Mouse (Mus musculus) gastrocnemius, adult 8-10 months (tissue): ENCODE data around the gene Tex14. TPM values are rescaled to one million over a fixed set of nuclear protein-coding genes. Genes with fewer than 3 reads are reported as not detected.
"Not testable (repeated sequence)": the region's sequence is repeated elsewhere in the genome, so short reads cannot be mapped to it uniquely, and the experiment has no call there.

Experiments
- DNase-seq, 2 experiments: peaks; one replicate each; pipeline ENCODE4 v3.0.0; 2022; ENCODE audit warnings: low spot score in 2 of 2
- total RNA-seq, 4 experiments: library from RNA; stranded (reverse); gene quantifications; 2 replicates each; pipeline ENCODE4 v1.2.4; 2022

Tex14 gene
- total RNA-seq, result not detected

DNA sequence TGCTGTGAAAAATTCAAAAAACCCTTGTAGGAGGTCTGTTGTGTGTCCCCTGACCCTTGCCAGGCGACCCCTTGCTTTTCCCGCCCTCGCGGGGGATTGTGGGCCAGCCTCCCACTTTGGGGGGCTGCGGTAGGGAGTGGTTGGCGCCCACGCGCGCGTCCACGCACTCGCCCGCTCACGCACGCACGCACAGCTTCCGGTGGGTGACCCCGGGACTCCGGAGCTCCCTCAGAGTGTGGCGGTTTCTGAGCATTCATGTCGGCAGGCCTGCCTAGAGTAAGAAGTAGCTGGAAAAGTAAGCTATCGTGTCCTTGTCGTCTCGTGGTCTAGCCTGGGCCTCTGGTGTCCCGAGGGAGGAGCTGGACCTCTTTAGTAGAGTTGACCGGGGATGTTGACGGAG, at the start of gene Tex14, which contains the start of gene Rad51c:
Tex14 (plus strand) TSS at position 190 of the 400 bp plus-strand sequence.
Rad51c (minus strand) TSS at position 79 of the 400 bp plus-strand sequence.
- DNase-seq, result peak; percentile 14 to 16

DNA sequence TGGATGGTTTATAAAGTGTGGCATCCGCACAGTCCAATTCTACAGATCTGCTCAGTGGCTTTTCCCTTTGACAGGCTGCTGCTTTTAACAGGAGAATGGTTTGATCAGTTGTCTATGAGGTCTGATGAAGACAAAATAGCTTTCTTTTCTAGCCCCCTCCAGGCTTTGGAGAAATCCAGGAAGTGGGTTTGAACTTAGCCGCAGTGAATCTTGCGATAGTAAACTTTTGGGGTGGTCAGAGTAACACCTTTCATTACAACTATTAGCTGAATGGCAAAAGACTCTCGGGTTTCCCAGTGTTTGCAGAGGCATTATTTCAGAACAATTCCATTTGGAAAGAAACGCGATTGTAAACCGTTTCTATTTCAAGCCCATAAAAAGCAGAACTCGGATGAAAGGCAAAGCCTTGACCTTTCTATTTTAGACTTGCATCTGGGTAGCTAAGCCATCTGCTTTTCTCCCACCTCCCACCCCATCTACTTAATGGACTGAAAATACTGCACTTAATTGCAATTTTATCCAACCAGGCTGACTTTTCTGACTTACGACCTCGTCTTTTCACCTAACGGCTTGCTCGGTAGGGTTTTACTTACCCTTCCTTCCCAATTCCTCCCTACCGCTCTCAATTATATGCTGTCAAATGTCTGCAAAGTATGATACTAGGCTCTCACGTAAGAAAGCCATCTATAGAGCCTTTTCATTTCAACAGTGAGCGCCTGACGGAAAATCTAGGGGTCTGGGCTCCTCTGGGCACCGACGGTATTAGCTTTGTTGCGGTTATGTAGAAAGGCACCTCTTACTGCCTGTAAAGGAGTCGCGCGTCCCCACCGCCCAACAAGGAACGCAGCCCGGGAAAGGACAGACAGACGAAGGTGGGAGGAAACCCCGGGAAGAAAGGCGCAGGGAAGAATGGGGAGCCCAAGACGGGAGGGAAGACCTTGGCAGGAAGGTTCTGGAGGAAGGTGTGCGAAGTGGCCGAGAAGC, 47.3 kb upstream of the Tex14 start:
- no peak for DNase-seq

DNA sequence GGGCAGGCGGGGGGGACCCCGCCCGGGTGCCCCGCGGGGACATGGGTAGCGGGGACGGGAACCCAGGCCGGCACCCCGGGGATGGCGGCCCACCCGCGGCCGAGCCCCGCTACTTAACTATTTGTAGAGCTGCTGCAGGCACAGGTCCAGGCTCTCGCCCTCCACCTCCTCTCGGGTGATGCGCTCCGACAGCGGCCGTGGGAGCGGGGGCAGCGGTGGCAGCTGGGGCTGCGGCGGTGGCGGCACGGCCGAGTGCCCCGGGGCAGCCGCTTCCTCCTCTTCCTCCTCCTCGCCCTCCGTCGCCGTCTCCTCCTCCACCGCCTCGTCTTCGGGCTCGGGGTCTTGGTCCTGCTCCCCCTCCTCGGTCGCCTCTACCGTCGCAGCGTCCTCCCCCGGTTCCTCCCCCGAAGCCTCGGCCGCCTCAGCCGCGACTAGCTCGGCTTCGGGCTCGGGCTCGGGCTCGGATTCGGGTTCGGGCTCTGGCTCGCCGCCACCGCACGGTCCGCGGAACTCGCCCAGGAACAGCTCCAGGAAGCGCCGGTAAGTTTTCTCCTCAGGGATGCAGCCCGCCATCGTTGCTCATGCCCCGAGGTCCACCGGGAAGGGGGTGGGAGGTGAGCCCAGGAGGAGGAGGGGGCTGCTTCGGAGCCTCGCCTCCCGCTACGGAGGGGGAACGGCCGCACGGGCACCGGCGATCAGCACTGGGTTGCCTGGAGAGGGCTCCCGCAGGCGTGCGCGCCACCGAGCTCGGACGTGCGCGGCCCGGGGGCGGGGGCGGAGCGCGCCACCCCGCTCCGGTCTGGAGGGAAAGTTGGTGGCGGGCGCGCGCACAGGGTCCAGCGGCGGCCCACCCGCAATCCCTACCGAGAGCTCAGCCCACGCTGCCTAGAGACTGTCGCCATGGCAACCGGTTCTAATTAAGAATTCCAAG, 46.3 kb upstream of the Tex14 start, which contains the start of gene Ppm1e:
Ppm1e (minus strand) TSS at position 693 of the 931 bp plus-strand sequence.
- DNase-seq, result peak; percentile 7 to 13

DNA sequence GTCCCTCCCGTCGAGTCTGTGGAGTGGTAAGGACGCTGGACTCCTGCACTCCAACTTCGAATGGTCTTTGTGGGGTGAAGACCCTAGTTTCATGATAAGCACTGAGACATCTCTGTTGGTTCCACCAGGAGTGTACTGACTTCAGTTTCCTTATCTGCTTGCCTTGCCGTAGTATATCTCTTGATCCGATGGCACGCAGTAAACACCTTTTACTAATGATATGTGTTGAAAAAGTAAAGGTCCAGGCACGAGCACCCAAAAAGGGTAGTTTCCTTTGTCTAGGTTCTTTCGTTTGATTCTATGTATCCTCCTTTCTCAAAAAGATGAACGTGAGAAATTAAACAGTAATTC, 45.6 kb upstream of the Tex14 start:
- DNase-seq, result no peak

DNA sequence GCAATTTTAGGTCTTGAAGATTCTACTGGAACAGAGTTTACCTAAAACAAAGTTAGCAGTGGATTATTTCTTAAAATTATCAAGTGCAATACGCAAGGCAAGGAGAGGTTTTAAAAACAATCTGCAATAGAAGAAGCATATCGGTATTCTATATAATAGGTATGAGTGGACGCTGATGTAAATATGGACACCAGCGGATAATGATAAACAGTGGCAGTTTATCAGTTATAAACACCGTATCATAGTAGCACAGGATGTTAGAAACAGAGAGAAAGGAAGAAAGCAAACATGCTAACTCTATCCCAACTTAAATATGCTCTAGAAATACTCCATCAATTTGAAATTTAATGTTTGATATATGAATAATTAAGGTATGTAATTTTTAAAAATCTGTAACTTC, 39.7 kb upstream of the Tex14 start:
- DNase-seq, result no peak

DNA sequence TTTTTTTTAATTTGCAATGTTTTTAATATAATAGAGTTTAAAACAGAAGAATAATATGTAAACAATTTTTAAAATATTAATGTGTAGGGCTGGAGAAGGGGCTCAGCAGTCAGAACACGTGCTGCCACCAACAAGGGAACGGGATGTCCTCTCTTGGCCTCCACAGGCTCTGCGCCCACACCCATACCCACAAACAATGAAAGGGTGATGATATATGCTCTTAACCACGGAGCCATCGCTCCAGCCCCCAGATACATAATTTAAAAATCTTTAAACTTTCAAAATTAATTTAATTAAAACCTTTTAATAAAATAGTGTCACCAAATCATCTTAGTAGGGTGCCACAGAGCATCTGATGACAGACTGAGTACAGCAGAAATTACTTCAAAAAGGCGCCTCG, 37.8 kb upstream of the Tex14 start:
- no peak for DNase-seq

DNA sequence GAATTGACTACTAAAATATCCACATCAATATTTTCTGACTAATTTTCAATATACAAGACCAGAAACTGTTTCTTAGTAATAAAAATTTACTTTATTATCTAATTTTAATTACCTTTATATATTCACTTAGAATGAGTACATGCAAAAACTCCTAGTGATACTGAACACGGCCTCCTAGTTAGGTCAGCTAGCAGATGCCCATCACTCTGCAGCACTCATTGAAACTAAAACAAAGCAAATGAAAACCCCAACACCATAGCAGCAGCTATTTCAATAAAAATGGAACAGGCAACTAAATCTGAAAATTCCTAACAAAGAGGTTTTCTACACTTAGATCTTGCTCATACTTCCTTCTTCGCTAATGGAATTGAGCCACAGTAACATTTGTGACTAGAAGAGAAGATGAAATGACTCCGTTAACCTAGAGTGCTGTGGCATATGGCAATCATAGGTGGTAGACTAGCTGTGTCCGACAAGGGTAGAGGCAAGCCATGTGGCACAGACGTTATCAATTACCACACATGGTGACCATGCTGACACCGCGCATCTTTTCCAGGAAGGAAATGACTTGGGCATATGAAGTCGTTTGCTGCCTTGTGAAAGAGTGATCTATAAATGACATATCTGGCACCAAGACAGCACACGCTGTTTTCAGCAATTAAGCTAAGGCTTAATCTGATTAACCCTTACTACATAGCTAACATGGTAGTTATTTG, 36.8 kb upstream of the Tex14 start:
- no peak for DNase-seq

DNA sequence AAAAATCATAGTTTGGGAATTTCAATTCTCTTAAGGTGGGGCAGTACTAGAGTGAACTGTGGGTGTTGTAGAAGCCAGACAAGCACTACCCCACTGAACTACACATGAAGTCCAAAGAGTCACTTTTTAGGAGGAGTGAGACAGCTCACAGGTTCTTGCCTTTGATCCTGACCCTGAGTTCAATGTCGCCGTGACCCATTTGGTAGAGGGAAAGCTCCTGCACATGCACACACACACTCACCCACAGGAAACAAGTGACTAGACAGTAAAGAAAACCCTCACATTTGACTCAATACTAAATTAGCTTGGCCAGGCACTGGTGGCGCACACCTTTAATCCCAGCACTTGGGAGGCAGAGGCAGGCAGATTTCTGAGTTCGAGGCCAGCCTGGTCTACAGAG, 20.3 kb upstream of the Tex14 start:
- no peak for DNase-seq

DNA sequence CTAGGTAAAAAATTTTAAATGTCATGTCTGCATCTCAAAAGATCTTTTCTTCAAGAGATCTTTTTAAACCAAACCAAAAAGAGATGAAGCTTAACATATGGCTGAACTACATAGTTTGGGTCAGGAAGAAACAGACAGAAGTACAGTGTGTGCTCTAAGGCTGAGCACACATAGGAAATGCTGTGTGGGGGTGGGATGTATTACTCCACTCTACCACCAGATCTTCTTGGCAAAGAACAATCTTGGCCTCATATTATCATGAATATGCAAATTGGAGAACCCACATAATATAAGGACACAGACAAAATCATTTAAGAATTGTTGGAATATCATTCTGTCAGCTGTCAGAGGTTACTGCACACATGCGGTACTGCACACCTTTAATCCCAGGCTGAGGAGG, 19.2 kb upstream of the Tex14 start:
- DNase-seq, result no peak

DNA sequence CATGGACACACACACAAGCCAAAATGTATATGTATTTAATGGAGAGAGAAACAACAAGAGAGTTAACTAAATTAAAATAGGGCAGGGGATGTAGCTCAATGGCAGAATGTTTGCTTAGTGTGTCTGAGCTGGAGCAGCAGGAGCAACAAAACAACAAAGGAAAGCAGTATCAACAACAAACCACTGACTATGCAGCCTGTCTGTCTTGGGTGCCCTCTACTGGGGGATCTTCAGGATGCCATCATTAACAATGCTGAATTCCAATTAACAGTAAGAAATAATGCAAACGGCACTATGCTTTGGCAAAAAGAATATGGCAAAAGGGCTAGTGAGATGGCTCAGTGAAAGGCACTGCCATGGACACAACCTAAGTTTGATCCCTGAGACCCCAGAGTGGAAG, 11.0 kb upstream of the Tex14 start:
- DNase-seq, result no peak

DNA sequence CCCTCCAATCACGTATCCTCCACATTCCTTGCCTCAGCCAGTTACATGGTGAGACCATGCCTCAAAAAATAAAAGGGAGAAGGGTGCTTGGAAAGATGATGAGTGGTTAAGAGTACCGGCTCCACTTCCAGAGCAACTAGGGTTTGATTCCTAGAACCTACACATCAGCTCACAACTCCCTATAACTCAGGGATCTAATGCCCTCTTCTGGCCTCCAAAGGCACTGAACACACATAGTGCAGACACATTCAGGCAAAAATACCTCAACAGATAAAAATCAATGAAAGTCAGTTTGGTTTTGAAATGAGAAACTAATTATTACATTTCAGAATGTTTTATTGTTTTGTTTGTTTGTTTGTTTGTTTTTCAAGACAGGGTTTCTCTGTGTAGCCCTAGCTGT, 6.5 kb upstream of the Tex14 start:
- no peak for DNase-seq

DNA sequence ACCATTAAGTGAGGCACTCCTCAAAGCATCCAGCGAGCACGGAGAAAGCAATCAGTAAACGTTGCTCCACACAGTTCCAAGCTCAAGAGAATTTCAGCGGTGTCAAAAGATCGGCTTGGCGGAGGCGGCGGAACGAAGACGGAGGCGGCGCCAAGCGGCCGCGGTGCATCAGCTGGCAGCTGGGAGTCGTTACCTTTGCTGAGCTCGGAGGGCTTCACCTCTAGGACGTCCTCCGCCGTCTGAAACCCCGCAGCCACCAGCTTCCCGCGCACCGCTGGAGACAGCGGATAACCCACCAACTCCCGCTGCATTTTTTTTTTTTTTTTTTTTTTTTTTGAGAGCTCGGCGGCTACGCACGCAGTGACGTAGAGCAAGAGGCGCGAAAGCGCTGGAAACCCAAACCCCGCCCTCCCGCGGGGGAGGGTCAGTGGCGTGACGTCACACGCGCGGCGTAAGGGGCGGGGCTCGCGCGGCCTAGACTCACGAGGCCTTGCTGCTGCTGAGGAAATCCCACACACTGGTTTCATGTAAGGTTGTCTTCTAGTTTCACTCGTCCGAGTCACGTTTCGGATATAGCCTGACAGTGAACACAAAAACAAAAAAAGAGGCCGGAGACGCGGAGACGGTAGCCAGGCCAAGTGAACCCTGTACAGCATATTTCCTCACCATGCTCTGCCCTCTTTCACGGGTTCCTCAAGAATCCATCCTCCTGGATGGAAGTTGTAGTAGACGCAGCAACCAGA, 583 bp upstream of the Tex14 start:
- peak; percentile 90 to 92 for DNase-seq

DNA sequence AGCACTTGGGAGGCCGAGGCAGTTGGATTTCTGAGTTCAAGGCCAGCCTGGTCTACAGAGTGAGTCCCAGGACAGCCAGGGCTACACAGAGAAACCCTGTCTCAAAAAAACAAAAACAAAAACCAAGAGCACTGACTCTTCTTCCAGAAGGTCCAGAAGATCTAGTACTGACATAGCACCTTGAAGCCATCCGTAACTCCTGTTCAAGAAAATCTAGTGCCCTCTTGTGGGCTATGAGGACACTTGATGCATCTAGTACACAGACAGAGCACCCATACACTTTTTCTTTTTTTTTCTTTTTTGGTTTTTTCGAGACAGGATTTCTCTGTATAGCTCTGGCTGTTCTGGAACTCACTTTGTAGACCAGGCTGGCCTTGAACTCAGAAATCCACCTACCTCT, 8.5 kb downstream of the Tex14 start:
- DNase-seq, result not testable (repeated sequence)

DNA sequence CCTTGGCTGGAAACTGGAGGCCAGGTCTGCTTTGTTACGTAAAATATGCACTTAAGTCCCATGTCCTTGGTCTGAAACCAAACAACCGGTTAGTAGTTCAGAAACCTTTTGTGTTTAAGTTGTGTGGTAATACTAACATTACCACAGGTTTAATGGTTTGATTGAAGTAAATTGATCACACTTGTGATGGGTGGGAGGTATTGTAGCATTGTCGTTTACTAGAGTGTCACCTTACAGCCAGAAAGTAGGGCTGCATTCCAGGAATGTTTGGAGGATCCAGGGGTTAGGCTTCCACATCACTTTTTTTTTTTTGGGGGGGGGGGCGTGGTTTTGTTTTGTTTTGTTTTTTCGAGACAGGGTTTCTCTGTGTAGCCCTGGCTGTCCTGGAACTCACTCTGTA, 11.3 kb downstream of the Tex14 start:
- DNase-seq, result no peak

DNA sequence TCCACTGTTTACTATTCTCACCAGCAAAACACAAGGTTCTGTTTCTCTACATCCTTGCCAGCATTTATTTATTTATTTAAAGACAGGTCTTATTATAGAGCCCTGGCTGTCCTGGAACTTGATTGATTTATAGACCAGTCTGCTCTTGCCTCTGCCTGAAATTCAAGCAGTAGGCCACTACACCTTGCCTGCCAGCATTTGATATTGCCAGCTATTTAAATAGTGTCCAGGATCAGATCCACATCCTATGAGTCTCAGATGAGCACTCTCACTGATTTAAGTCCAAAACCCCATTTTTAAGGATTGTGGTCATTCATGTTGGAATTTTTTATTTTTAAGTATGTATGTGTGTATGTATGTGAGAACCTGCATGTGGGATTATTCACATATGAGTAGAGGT, 16.0 kb downstream of the Tex14 start:
- no peak for DNase-seq

DNA sequence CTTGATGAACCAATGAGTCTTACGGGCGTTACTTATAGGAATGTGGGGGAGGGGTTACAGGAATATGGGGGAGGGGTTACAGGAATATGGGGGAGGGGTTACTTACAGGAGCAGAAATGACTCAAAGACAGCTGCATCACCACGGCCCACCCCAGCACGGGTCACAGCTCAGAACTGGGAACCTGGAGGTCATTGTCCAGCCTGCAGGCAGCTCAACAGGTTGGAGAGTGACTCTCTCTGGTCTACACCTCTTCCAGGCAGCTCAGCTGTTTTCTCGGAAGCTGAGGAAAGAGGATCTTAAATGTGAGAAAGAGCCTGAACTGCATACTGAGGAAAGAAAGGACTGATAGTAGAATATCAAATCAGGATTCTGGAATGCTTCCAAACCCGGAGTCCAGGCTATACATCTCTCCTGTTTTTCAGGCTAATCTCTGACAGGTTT, 16.9 kb downstream of the Tex14 start:
- no peak for DNase-seq

DNA sequence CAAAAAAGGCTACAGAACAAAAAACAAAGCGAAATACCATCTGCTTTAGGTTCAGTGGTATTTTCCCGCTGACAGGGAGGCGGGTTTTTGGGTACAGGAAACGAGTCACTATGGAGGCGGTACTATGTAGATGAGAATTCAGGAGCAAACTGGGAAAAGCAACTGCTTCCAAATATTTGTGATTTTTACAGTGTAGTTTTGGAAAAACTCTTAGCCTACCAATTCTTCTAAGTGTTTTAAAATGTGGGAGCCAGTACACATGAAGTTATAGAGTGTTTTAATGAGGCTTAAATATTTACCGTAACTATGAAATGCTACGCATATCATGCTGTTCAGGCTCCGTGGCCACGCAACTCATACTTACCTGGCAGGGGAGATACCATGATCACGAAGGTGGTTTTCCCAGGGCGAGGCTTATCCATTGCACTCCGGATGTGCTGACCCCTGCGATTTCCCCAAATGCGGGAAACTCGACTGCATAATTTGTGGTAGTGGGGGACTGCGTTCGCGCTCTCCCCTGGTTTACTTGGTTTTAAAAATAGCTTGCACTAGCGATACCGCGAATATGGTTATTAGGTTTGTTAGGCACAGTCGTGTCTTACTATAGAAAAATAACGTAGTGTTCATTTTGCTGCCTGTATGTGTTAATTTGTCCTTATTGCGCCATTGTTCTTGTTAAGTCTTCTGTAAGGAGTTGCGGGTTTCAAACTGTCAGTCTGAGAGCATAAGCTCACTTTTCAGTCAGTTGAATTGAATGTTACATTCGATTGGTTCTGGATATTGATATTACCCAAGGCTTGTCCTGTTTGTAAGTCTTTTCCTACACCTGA, 17.9 kb downstream of the Tex14 start:
- DNase-seq, result peak; percentile 75 to 77

DNA sequence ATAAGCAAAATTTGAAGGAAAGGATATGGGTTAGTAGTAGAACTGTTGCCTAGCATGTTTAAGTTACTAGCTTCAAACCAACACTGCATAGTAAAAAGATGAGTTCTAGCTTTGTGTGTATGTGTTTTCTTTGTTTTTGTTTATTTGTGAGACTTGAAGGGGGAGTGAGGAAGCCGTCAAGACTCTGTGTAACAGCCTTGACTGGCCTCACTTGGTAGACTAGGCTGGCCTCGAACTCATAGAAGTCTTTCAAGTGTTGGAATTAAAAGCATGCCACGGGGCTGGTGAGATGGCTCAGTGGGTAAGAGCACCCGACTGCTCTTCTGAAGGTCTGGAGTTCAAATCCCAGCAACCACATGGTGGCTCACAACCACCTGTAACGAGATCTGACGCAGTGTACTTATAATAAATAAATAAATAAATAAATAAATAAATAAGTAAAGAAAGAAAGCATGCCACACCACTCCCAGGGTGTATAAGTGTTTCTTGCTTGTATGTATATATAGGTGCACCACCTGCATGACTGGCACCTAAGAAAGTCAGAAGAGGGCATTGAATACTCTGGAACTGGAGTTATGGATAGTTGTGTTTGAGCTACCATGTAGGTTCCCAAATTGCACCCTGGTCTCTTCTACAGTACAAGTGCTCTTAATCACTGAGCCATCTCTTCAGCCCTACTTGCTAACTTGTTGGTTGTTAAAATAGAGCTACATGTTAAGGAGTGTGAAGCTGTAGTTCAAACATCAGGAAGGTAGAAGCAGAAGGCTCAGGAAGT, 18.9 kb downstream of the Tex14 start:
- no peak for DNase-seq

DNA sequence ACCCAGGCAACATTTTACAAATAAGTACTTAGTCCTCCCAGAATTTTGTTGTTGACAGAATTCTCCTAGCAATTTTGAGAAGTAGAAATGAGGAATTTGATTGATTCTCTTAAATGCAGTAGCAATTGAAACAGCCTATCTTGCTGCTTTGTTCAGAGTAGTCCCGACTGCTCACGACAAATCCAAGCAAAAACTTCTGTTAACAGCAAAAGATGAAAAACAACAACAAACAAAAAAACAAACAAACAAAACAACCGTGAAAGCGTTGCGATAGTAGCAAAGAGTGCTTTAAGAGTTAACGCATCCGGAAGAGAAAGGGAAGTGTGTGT, 21.2 kb downstream of the Tex14 start:
- DNase-seq, result no peak
